Mouse (Mus musculus) midbrain, embryonic 12.5 days (tissue): ENCODE measurements at regions not wholly inside any gene's neighbourhood (a gene's known extent, or its start where the extent isn't known, plus 50 kb on each side); places are given as distances from the start of the nearest gene placed in this dataset.
A peak's percentile ranks its signal among the peaks of the same experiment; 100 is the strongest.

Experiments
- ATAC-seq: fragments of 200-750 bp; cut with Nextera tagmentation; 2 replicates; pipeline ENCODE4 v1.8.0; 2017; ENCODE audit warnings: low read depth, moderate TSS enrichment, moderate library complexity; ENCODE audit not compliant: low FRiP score
- H3K27ac ChIP-seq: fragments of 300-500 bp; sonication (generic); replicated peaks from 2 replicates; pipeline ENCODE4 v1.5.1; 2016; ENCODE audit warnings: mild to moderate bottlenecking
- H3K27me3 ChIP-seq: fragments of 300-500 bp; sonication (generic); 2 replicates; pipeline ENCODE4 v1.6.1; 2016; ENCODE audit warnings: mild to moderate bottlenecking
- H3K36me3 ChIP-seq: fragments of 300-500 bp; sonication (generic); 2 replicates; pipeline ENCODE4 v1.6.1; 2016
- H3K4me1 ChIP-seq: fragments of 300-500 bp; sonication (generic); 2 replicates; pipeline ENCODE4 v1.6.1; 2016
- H3K4me2 ChIP-seq: fragments of 300-500 bp; sonication (generic); replicated peaks from 2 replicates; pipeline ENCODE4 v1.6.1; 2016; ENCODE audit warnings: mild to moderate bottlenecking, moderate library complexity
- H3K4me3 ChIP-seq: fragments of 300-500 bp; sonication (generic); 2 replicates; pipeline ENCODE4 v1.5.1; 2016; ENCODE audit warnings: mild to moderate bottlenecking
- H3K9ac ChIP-seq: fragments of 300-500 bp; sonication (generic); replicated peaks from 2 replicates; pipeline ENCODE4 v1.6.1; 2016; ENCODE audit warnings: mild to moderate bottlenecking, moderate library complexity
- H3K9me3 ChIP-seq: fragments of 300-500 bp; sonication (generic); 2 replicates; pipeline ENCODE4 v1.6.1; 2016; ENCODE audit warnings: mild to moderate bottlenecking
- WGBS: fragments of 180-500 bp; shearing (Covaris S2); methylation state at CpG from one replicate; pipeline ENCODE4 v1.1.7; 2016; 5-methylcytosine and 5-hydroxymethylcytosine counted together

DNA sequence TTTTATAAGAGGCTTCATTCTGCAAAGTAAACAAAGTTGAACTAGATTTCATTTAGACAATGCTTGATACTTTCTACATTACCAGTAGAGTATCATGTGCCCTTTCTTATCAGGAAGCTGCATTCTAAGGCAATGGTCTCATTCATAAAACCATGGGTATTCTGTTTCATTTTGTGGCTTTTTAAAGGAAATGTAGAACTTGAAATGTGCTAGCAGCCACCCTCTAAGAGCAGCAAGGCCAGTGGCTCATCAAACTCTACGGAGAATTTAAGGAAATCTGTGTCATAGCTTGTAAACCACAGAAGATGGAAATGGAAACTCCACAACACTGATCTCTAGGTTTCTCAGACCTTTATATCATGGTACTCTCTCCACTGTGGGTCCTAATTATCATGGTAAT lies 907.7 kb downstream of the Diaph3 start:
- Histone ChIP-seq H3K4me1 (no peaks in the 10 kb centered on the region), H3K27me3 (no peaks in the 10 kb centered on the region), H3K9ac (no peak overlapping the region), H3K36me3 (no peaks in the 10 kb centered on the region), H3K4me2 (no peak overlapping the region), H3K4me3 (no peak overlapping the region), H3K9me3 (no peaks in the 10 kb centered on the region), H3K27ac (no peak overlapping the region)
- WGBS, result 90% methylated on average over 1 of the region's 1 CpGs
- ATAC-seq, result no peak

DNA sequence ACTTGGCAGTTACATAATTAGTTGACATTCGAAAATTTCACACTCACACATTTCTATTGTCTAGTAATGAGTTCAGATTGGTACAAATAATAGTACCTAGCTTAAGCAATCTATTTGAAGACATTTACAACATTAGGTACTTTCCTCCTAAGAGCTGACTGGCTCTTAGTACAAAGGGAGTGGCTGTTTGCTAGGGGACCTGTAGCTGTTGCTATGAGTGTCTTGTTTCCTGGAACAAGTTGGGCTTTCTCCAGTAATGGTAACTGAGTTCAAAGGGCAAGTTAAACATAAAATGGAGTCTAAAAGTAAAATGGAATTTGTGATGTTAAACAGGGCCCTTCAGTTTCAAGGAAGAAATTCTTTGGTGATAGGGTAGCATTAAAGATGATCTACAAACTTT lies 910.4 kb downstream of the Diaph3 start:
- H3K36me3 ChIP-seq, result no peaks in the 10 kb centered on the region
- no peaks in the 10 kb centered on the region for H3K4me1 ChIP-seq
- no peak overlapping the region for H3K9ac ChIP-seq
- WGBS, result 63% methylated on average over 1 of the region's 1 CpGs
- H3K4me2 ChIP-seq, result no peak overlapping the region
- no peak overlapping the region for H3K27ac ChIP-seq
- no peaks in the 10 kb centered on the region for H3K27me3 ChIP-seq
- no peaks in the 10 kb centered on the region for H3K9me3 ChIP-seq
- no peak for ATAC-seq
- no peak overlapping the region for H3K4me3 ChIP-seq

DNA sequence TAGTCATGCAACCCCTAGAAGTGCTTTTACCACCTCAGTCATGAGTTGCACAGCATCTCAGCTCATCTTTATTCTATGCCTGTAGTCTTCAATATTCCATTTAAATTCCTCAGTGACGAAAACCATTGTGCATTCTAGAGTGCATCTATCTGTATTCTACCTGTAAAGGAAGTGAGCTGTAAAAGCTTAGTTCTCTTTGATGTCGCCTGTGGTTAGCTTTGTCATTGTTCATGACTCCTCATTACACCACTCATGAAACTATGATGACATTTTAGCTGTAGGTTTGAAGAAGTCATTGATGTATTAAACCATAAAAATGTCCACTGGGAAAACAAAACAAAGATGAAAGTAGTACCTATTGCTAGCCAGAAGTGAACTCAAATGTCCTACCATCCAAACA lies 911.3 kb downstream of the Diaph3 start:
- H3K4me3 ChIP-seq, result no peak overlapping the region
- 85% methylated on average over 2 of the region's 2 CpGs for WGBS
- no peak overlapping the region for H3K27ac ChIP-seq
- H3K27me3 ChIP-seq, result no peaks in the 10 kb centered on the region
- H3K4me1 ChIP-seq, result no peaks in the 10 kb centered on the region
- no peak for ATAC-seq
- no peak overlapping the region for H3K4me2 ChIP-seq
- no peaks in the 10 kb centered on the region for H3K36me3 ChIP-seq
- H3K9me3 ChIP-seq, result no peaks in the 10 kb centered on the region
- no peak overlapping the region for H3K9ac ChIP-seq

DNA sequence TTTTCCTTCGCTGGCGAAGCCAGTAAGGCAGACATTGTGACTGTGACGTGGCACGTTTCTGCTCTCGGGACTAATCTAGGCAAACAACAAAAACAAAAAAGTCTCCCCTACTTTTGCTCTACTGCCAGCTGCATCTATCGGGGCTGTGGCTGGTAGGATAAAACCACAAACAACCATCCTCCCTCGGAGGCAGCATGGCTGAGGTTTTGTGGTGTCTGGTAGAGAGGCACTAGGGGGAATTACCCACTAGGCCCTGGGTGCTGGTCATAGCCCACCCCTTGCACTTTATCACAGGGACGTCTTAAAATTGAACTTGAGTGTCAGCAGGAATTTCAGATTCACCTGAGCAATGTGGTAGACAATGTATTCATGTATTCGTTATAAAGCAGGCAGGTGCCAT lies 925.3 kb downstream of the Diaph3 start:
- H3K4me1 ChIP-seq, result no peaks in the 10 kb centered on the region
- 89% methylated on average over 9 of the region's 9 CpGs for WGBS
- H3K9ac ChIP-seq, result no peak overlapping the region
- H3K4me3 ChIP-seq, result no peak overlapping the region
- H3K27ac ChIP-seq, result no peak overlapping the region
- ATAC-seq, result no peak
- H3K4me2 ChIP-seq, result no peak overlapping the region
- no peaks in the 10 kb centered on the region for H3K36me3 ChIP-seq
- no peaks in the 10 kb centered on the region for H3K9me3 ChIP-seq
- no peaks in the 10 kb centered on the region for H3K27me3 ChIP-seq

DNA sequence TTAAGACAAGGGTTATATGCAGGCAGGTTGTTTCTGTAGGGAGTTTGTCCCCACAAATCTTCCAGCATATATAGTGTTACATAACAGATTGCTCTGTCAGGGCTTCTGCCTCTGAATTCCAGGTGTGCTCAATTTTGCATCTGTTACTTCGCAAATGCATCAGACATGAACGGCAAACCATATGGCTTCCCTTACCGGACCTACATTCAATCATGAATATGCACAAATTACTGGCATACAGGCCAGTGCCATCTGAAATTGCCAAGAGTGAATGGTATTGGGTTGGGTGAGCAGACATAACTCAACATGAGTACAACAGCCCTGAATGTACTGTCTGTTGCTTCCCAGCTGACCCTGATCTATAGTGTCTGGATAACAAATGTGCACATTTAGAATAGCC lies 929.4 kb downstream of the Diaph3 start:
- Histone ChIP-seq H3K9ac (no peak overlapping the region), H3K27ac (no peak overlapping the region)

DNA sequence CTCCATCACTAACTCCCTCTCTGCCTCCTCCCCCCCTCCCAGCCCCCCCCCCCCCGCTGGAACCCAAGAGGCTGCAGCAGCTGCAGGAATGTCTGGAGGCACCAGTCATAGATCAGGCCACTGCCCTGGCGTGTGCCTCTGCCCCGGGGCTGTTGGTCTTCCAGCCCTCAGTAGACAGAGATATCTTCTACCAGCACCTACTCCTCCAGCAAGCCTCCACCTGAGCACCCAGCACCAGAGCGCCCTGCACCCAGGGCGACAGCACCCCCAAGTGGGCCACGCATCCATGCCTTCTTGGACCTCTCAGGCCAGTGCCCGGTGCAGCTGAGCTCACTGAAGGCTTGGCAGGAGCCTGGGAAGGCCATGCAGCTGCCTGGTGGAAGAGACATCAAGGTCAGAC lies 936.5 kb downstream of the Diaph3 start:
- WGBS, result 80% methylated on average over 6 of the region's 7 CpGs
- Histone ChIP-seq H3K4me1 (no peaks in the 10 kb centered on the region), H3K4me3 (no peak overlapping the region), H3K9me3 (no peaks in the 10 kb centered on the region), H3K4me2 (no peak overlapping the region), H3K27me3 (no peaks in the 10 kb centered on the region), H3K9ac (no peak overlapping the region), H3K36me3 (no peaks in the 10 kb centered on the region), H3K27ac (no peak overlapping the region)
- peak; percentile 16; the same call in 1 of the 2 replicates for ATAC-seq

More for the DNA sequence above, 929.4 kb downstream of the Diaph3 start:
- no peak overlapping the region for H3K4me3 ChIP-seq
- ATAC-seq, result no peak
- H3K4me2 ChIP-seq, result no peak overlapping the region
- H3K27me3 ChIP-seq, result no peaks in the 10 kb centered on the region
- no peaks in the 10 kb centered on the region for H3K9me3 ChIP-seq
- H3K4me1 ChIP-seq, result no peaks in the 10 kb centered on the region
- H3K36me3 ChIP-seq, result no peaks in the 10 kb centered on the region
- WGBS, result 94% methylated on average over 3 of the region's 3 CpGs

DNA sequence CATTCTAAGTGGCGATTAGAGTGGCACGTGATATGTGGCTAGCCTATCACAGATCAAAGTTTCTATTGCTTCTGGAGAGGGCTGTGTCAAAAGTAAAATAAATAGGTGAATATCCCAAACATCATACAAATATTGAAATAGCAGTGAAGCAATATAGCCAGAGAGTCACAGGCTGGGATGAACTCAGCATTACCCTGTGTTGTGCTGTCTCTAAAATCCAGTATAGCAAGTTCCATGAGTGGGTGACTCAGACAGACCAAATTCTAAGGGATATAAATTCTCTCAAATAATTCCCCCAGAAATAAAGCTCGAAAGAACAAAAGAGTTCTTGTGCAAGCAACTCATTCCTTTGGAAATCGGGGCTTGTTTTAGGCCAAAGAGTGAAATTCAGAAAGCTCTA lies 943.2 kb downstream of the Diaph3 start:
- Histone ChIP-seq H3K27me3 (no peaks in the 10 kb centered on the region), H3K4me2 (no peak overlapping the region), H3K9ac (no peak overlapping the region), H3K36me3 (no peaks in the 10 kb centered on the region), H3K27ac (no peak overlapping the region), H3K9me3 (no peaks in the 10 kb centered on the region), H3K4me1 (no peaks in the 10 kb centered on the region), H3K4me3 (no peak overlapping the region)
- WGBS, result 91% methylated on average over 4 of the region's 4 CpGs
- no peak for ATAC-seq

DNA sequence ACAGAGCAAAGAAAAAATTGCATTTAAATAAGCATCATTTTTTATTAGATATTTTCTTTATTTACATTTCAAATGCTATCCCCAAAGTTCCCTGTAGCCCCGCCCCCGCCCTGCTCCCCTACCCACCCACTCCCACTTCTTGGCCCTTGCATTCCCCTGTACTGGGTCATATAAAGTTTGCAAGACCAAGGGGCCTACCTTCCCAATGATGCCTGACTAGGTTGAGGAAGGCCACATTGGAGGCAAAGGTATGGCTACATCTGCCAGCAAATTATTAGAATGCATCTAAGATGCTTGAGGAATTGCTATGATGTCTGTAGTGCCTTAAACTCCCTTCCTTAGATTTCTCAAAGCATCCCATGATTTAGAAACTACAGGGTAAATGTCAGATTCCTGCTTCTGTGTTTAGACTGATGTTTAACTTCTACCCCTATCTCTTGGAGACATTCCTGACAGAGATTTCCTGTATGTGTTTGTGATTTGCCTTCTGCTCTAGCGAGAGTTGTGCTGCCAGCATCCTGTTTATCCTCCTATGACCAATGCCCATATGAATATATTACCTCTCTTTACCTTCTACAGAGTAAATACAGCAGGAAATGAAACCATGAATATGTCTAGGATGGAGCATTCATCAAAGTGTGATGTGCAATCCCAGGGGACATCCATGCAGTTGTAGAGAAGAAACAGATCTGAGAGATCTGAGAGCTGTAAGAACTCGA lies 956.2 kb downstream of the Diaph3 start:
- no peak for ATAC-seq

DNA sequence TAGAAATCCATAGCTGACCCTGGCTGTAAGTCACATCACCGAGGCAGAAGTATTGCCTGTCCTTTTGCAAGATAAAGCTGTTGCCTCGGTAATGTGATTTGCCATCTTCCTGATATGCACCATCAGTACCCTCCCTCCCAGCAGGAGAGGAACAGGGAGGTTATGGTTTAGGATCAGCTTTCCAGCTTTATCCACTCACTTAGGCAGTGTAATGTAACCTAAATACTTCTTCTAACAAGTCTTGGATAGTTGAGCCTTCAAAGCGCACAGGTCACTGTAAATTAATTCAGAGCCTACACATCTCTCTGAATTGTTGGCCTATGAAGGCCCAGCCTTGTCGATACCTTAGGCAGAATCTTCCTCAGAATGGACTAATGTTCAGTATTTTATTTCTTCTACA lies 962.5 kb downstream of the Diaph3 start:
- no peak overlapping the region for H3K4me3 ChIP-seq
- no peaks in the 10 kb centered on the region for H3K27me3 ChIP-seq
- H3K9me3 ChIP-seq, result no peaks in the 10 kb centered on the region
- no peak overlapping the region for H3K4me2 ChIP-seq
- no peak for ATAC-seq
- no peak overlapping the region for H3K27ac ChIP-seq
- no peaks in the 10 kb centered on the region for H3K4me1 ChIP-seq
- H3K36me3 ChIP-seq, result no peaks in the 10 kb centered on the region
- WGBS, result 84% methylated on average over 4 of the region's 4 CpGs
- H3K9ac ChIP-seq, result no peak overlapping the region

More for the DNA sequence above, 956.2 kb downstream of the Diaph3 start:
- H3K4me3 ChIP-seq, result no peak overlapping the region
- H3K4me2 ChIP-seq, result no peak overlapping the region
- H3K9me3 ChIP-seq, result no peaks in the 10 kb centered on the region
- 85% methylated on average over 4 of the region's 4 CpGs for WGBS
- H3K27ac ChIP-seq, result no peak overlapping the region
- no peaks in the 10 kb centered on the region for H3K36me3 ChIP-seq
- H3K9ac ChIP-seq, result no peak overlapping the region
- H3K4me1 ChIP-seq, result no peaks in the 10 kb centered on the region
- H3K27me3 ChIP-seq, result no peaks in the 10 kb centered on the region

DNA sequence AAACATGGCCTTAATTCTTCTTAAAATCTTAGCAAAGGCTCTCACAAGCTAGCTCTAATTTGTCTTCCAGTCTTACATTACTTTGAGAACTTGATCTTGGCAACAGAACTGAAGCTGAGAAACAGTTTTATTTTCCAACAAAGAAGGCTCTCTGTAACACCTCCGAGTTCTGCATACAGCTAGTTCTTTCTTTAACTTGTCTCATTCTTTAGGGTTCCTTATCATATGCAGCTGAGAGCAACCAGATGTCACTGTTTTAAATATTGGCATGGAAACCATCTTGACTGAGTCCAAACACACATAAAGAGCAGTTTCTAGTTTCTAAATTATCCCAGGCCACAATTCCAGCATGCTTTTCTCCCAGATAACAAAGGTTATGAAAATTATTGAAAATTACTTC lies 969.9 kb downstream of the Diaph3 start:
- no peak for ATAC-seq
- Histone ChIP-seq H3K9me3 (no peaks in the 10 kb centered on the region), H3K4me1 (no peaks in the 10 kb centered on the region), H3K27ac (no peak overlapping the region), H3K4me2 (no peak overlapping the region), H3K27me3 (no peaks in the 10 kb centered on the region), H3K9ac (no peak overlapping the region), H3K4me3 (no peak overlapping the region), H3K36me3 (no peaks in the 10 kb centered on the region)
- WGBS, result 81% methylated on average over 1 of the region's 1 CpGs

DNA sequence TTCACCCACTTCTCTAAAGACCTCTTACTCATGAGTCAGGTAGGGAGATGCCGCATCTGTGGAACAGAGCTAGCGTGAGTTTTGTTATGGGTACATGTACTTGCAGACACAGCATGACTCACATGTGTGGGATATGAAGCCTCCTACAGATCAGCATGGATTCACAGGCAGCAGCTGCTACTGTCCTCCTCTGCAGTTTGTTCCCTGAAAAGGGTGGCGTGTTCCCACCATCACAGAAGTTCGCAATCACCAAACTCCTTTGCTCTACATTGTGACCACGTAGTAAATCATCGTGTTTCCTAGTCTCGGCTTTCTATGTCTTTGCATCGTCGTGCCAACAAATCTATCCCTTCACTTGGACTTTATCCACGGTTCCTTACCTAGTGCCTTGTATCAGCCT lies 981.9 kb downstream of the Diaph3 start:
- ATAC-seq, result no peak
- WGBS, result 94% methylated on average over 10 of the region's 10 CpGs
- no peaks in the 10 kb centered on the region for H3K27me3 ChIP-seq
- H3K36me3 ChIP-seq, result no peaks in the 10 kb centered on the region
- H3K4me3 ChIP-seq, result no peak overlapping the region
- no peaks in the 10 kb centered on the region for H3K9me3 ChIP-seq
- no peak overlapping the region for H3K9ac ChIP-seq
- H3K4me2 ChIP-seq, result no peak overlapping the region
- H3K27ac ChIP-seq, result no peak overlapping the region
- H3K4me1 ChIP-seq, result no peaks in the 10 kb centered on the region

DNA sequence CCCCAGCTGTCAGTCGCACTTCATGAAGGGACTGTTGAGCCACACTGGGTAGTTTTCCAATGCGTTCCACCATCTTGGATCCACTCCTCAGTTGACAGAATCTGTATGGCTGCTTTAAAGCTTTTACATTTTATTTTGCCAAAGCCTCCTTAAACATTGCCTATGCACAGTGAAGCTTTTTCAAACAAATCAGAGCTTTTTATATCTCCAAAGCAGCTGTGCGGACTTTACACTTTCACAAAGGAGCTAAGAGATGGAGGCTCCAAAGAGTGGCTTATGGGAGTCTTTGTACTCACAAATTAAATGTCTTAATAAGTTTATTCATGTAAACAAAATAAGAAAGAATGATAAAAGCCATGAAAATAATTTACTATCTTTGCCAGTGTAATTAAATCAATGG lies 986.3 kb downstream of the Diaph3 start:
- Histone ChIP-seq H3K4me1 (no peaks in the 10 kb centered on the region), H3K9me3 (no peaks in the 10 kb centered on the region), H3K9ac (no peak overlapping the region), H3K27ac (no peak overlapping the region), H3K36me3 (no peaks in the 10 kb centered on the region), H3K4me2 (no peak overlapping the region), H3K4me3 (no peak overlapping the region), H3K27me3 (no peaks in the 10 kb centered on the region)
- no peak for ATAC-seq
- WGBS, result 86% methylated on average over 3 of the region's 3 CpGs

DNA sequence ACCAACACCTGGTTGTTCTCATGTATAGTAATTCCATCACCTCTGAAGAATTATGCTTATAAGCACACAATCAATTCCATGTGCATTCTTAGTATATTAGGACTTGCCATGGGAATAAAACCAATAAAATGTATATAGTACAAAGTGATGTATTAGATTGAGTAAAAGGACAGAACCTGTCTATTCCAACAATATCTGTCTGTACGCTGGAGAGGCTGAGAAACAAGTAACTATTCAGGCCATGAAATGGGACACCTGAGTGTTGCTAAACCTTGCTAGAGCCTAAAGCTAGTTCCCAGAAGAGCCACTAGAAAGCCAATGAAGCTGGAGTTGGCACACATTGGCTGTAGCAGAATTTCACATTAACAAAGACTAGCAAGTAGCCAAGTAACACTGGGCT lies 989.8 kb downstream of the Diaph3 start:
- H3K4me1 ChIP-seq, result no peaks in the 10 kb centered on the region
- H3K36me3 ChIP-seq, result no peaks in the 10 kb centered on the region
- no peak overlapping the region for H3K4me3 ChIP-seq
- H3K27ac ChIP-seq, result no peak overlapping the region
- ATAC-seq, result no peak
- no peaks in the 10 kb centered on the region for H3K27me3 ChIP-seq
- no peak overlapping the region for H3K9ac ChIP-seq
- no peaks in the 10 kb centered on the region for H3K9me3 ChIP-seq
- WGBS, result 94% methylated on average over 1 of the region's 1 CpGs
- no peak overlapping the region for H3K4me2 ChIP-seq
